Mouse (Mus musculus): ENCODE results near the gene Plaur. TPM values are rescaled to one million over a fixed set of nuclear protein-coding genes. Genes with fewer than 3 reads are reported as not detected.

Gene Plaur
- total RNA-seq, 1 experiment: 118 TPM

- TF ChIP-seq ZNF384 (IDR thresholded peaks at IDR 0.05; ENCODE audit: low read depth, low read length): no peak
- TF ChIP-seq HCFC1 (IDR thresholded peaks at IDR 0.05; ENCODE audit: borderline replicate concordance, insufficient read depth, low read length): no peak
- TF ChIP-seq CHD2 (IDR thresholded peaks at IDR 0.05; ENCODE audit: low read depth, low read length): no peak
- no peak for TF ChIP-seq MAFK (IDR thresholded peaks at IDR 0.05; ENCODE audit: insufficient read depth, low read depth, low read length)
- in situ Hi-C loops (cut with MboI; ENCODE audit: low sequenced_read_pairs in 2 of 2, unreplicated experiment in 2 of 2): no loop called here
- Histone ChIP-seq H3K4me3 (ENCODE audit: insufficient read depth in 1 of 2, low read depth in 1 of 2, low read length in 2 of 2, poor library complexity in 1 of 2, severe bottlenecking in 1 of 2) (no peak overlapping the region), H3K9ac (ENCODE audit: insufficient read depth, low read depth, low read length, poor library complexity, severe bottlenecking) (no peak overlapping the region), H3K36me3 (ENCODE audit: control insufficient read depth, insufficient read depth, low read length, poor library complexity, severe bottlenecking) (no peaks in the 10 kb centered on the region), H3K9me3 (ENCODE audit: control insufficient read depth, insufficient read depth, low read depth, low read length) (no peaks in the 10 kb centered on the region), H3K27ac (ENCODE audit: insufficient read depth, low read depth, low read length, poor library complexity, severe bottlenecking) (no peak overlapping the region), H3K4me1 (ENCODE audit: control insufficient read depth in 2 of 2, insufficient read depth in 2 of 2, low read length in 2 of 2, poor library complexity in 1 of 2) (peaks cover 0 to 8% of the 10 kb centered on the region in 2 experiments; a peak in 1 of 4 replicates)
- no peak for DNase-seq (ENCODE audit: low read depth, low spot score)
Measured at GRCm38 (mm10) chr7:24487403-24487802, 25.1 kb downstream of the Plaur start.

- Histone ChIP-seq H3K9ac (ENCODE audit: insufficient read depth, low read depth, low read length, poor library complexity, severe bottlenecking) (no peak overlapping the region), H3K4me3 (ENCODE audit: insufficient read depth in 1 of 2, low read depth in 1 of 2, low read length in 2 of 2, poor library complexity in 1 of 2, severe bottlenecking in 1 of 2) (no peak overlapping the region), H3K4me1 (ENCODE audit: control insufficient read depth in 2 of 2, insufficient read depth in 2 of 2, low read length in 2 of 2, poor library complexity in 1 of 2) (peaks cover 0 to 10% of the 10 kb centered on the region in 2 experiments; a peak in 1 of 4 replicates), H3K36me3 (ENCODE audit: control insufficient read depth, insufficient read depth, low read length, poor library complexity, severe bottlenecking) (no peaks in the 10 kb centered on the region), H3K9me3 (ENCODE audit: control insufficient read depth, insufficient read depth, low read depth, low read length) (no peaks in the 10 kb centered on the region), H3K27ac (ENCODE audit: insufficient read depth, low read depth, low read length, poor library complexity, severe bottlenecking) (no peak overlapping the region)
- TF ChIP-seq ZNF384 (IDR thresholded peaks at IDR 0.05; ENCODE audit: low read depth, low read length) (no peak), CHD2 (IDR thresholded peaks at IDR 0.05; ENCODE audit: low read depth, low read length) (no peak), HCFC1 (IDR thresholded peaks at IDR 0.05; ENCODE audit: borderline replicate concordance, insufficient read depth, low read length) (no peak), MAFK (IDR thresholded peaks at IDR 0.05; ENCODE audit: insufficient read depth, low read depth, low read length) (no peak), ZC3H11A (IDR thresholded peaks at IDR 0.05; ENCODE audit: borderline replicate concordance, low read depth, low read length) (no peak)
- DNase-seq (ENCODE audit: low read depth, low spot score): no peak
- in situ Hi-C loops (cut with MboI; ENCODE audit: low sequenced_read_pairs in 2 of 2, unreplicated experiment in 2 of 2): no loop called here
Measured at GRCm38 (mm10) chr7:24488303-24488702, 26.0 kb downstream of the Plaur start.

GRCm38 (mm10) chr7:24499856-24500577 is 37.7 kb downstream of the Plaur start:
- no peaks in the 10 kb centered on the region for H3K9me3 ChIP-seq (ENCODE audit: control insufficient read depth, insufficient read depth, low read depth, low read length)
- H3K4me3 ChIP-seq (ENCODE audit: insufficient read depth in 1 of 2, low read depth in 1 of 2, low read length in 2 of 2, poor library complexity in 1 of 2, severe bottlenecking in 1 of 2): peak overlapping the region; percentile 60 to 63
- peaks cover 3 to 28% of the 10 kb centered on the region in 2 experiments; a peak in 3 of 4 replicates for H3K4me1 ChIP-seq (ENCODE audit: control insufficient read depth in 2 of 2, insufficient read depth in 2 of 2, low read length in 2 of 2, poor library complexity in 1 of 2)
- TF ChIP-seq MAFK (IDR thresholded peaks at IDR 0.05; ENCODE audit: insufficient read depth, low read depth, low read length) (no peak), CHD2 (IDR thresholded peaks at IDR 0.05; ENCODE audit: low read depth, low read length) (no peak), ZNF384 (IDR thresholded peaks at IDR 0.05; ENCODE audit: low read depth, low read length) (no peak), HCFC1 (IDR thresholded peaks at IDR 0.05; ENCODE audit: borderline replicate concordance, insufficient read depth, low read length) (no peak), ZC3H11A (IDR thresholded peaks at IDR 0.05; ENCODE audit: borderline replicate concordance, low read depth, low read length) (no peak)
- in situ Hi-C loops (cut with MboI; ENCODE audit: low sequenced_read_pairs in 2 of 2, unreplicated experiment in 2 of 2): loop anchor here in 1 of 2 experiments (25.0 kb wide), 1 partner anchor 88 kb away; no protein-coding TSS in a partner anchor
- H3K36me3 ChIP-seq (ENCODE audit: control insufficient read depth, insufficient read depth, low read length, poor library complexity, severe bottlenecking): no peaks in the 10 kb centered on the region
- DNase-seq (ENCODE audit: low read depth, low spot score): peak; percentile 83
- H3K9ac ChIP-seq (ENCODE audit: insufficient read depth, low read depth, low read length, poor library complexity, severe bottlenecking): peak overlapping the region; percentile 44; the same call in 1 of the 2 replicates
- H3K27ac ChIP-seq (ENCODE audit: insufficient read depth, low read depth, low read length, poor library complexity, severe bottlenecking): no peak overlapping the region

- Histone ChIP-seq H3K9ac (ENCODE audit: insufficient read depth, low read depth, low read length, poor library complexity, severe bottlenecking) (no peak overlapping the region), H3K9me3 (ENCODE audit: control insufficient read depth, insufficient read depth, low read depth, low read length) (no peaks in the 10 kb centered on the region), H3K4me3 (ENCODE audit: insufficient read depth in 1 of 2, low read depth in 1 of 2, low read length in 2 of 2, poor library complexity in 1 of 2, severe bottlenecking in 1 of 2) (no peak overlapping the region), H3K27ac (ENCODE audit: insufficient read depth, low read depth, low read length, poor library complexity, severe bottlenecking) (no peak overlapping the region), H3K4me1 (ENCODE audit: control insufficient read depth in 2 of 2, insufficient read depth in 2 of 2, low read length in 2 of 2, poor library complexity in 1 of 2) (peaks cover 3 to 28% of the 10 kb centered on the region in 2 experiments; a peak in 3 of 4 replicates), H3K36me3 (ENCODE audit: control insufficient read depth, insufficient read depth, low read length, poor library complexity, severe bottlenecking) (no peaks in the 10 kb centered on the region)
- in situ Hi-C loops (cut with MboI; ENCODE audit: low sequenced_read_pairs in 2 of 2, unreplicated experiment in 2 of 2): loop anchor here in 1 of 2 experiments (25.0 kb wide), 1 partner anchor 89 kb away; no protein-coding TSS in a partner anchor
- peak; percentile 75 for DNase-seq (ENCODE audit: low read depth, low spot score)
- TF ChIP-seq CHD2 (IDR thresholded peaks at IDR 0.05; ENCODE audit: low read depth, low read length) (no peak), ZC3H11A (IDR thresholded peaks at IDR 0.05; ENCODE audit: borderline replicate concordance, low read depth, low read length) (no peak)
Measured at GRCm38 (mm10) chr7:24500929-24501328, 38.6 kb downstream of the Plaur start.

Measured in ES-E14 (cell line).